Mouse (Mus musculus) forebrain, embryonic 13.5 days (tissue): ENCODE data around the gene Nacc2. TPM values are rescaled to one million over a fixed set of nuclear protein-coding genes. Genes with fewer than 3 reads are reported as not detected.
A peak's percentile ranks its signal among the peaks of the same experiment; 100 is the strongest.

Source experiments
- ATAC-seq: fragments of 200-750 bp; cut with Nextera tagmentation; 2 replicates; pipeline ENCODE4 v1.8.0; 2017
- H3K27ac ChIP-seq: fragments of 300-500 bp; sonication (generic); 2 replicates; pipeline ENCODE4 v1.5.1; 2015; ENCODE audit warnings: inconsistent platforms, mild to moderate bottlenecking, moderate library complexity
- H3K27me3 ChIP-seq: fragments of 300-500 bp; sonication (generic); 2 replicates; pipeline ENCODE4 v1.6.1; 2015; ENCODE audit warnings: mild to moderate bottlenecking, inconsistent platforms
- H3K36me3 ChIP-seq: fragments of 300-500 bp; sonication (generic); 2 replicates; pipeline ENCODE4 v1.6.1; 2015; ENCODE audit warnings: mild to moderate bottlenecking, inconsistent platforms; ENCODE audit not compliant: poor library complexity, severe bottlenecking
- H3K4me1 ChIP-seq: fragments of 300-500 bp; sonication (generic); 2 replicates; pipeline ENCODE4 v1.6.1; 2015; ENCODE audit warnings: inconsistent platforms
- H3K4me2 ChIP-seq: fragments of 300-500 bp; sonication (generic); 2 replicates; pipeline ENCODE4 v1.6.1; 2015; ENCODE audit warnings: inconsistent platforms, mild to moderate bottlenecking, moderate library complexity
- H3K4me3 ChIP-seq: fragments of 300-500 bp; sonication (generic); 2 replicates; pipeline ENCODE4 v1.5.1; 2015; ENCODE audit warnings: mild to moderate bottlenecking, inconsistent platforms
- H3K9ac ChIP-seq: fragments of 300-500 bp; sonication (generic); 2 replicates; pipeline ENCODE4 v1.6.1; 2015; ENCODE audit warnings: mild to moderate bottlenecking, inconsistent platforms
- H3K9me3 ChIP-seq: fragments of 300-500 bp; sonication (generic); replicated peaks from 2 replicates; pipeline ENCODE4 v1.6.1; 2016; ENCODE audit warnings: inconsistent platforms
- WGBS: fragments of 180-500 bp; shearing (Covaris S2); methylation state at CpG from one replicate; pipeline ENCODE4 v1.1.7; 2015; 5-methylcytosine and 5-hydroxymethylcytosine counted together
- polyA plus RNA-seq: library from polyadenylated mRNA; unstranded; fragments of >200 nt; fragmentation: Nextera tagmentation; extraction: Ambion mirVana; gene quantifications from 2 replicates; pipeline ENCODE4 v1.2.1, GENCODE M21; 2015

Gene Nacc2
- polyA plus RNA-seq, 1 experiment from 2014 or later: 9.4 TPM

- peak overlapping the region; percentile 60; the same call in 1 of the 2 replicates for H3K4me3 ChIP-seq
- no peak overlapping the region for H3K27ac ChIP-seq
- peak overlapping the region; percentile 79 for H3K9ac ChIP-seq
- H3K9me3 ChIP-seq: no peaks in the 10 kb centered on the region
- peak overlapping the region; percentile 92 for H3K4me2 ChIP-seq
- no peaks in the 10 kb centered on the region for H3K27me3 ChIP-seq
- ATAC-seq: no peak
- WGBS: 83% methylated on average over 31 of the region's 31 CpGs
- H3K4me1 ChIP-seq: peaks cover 26% of the 10 kb centered on the region
- H3K36me3 ChIP-seq: peaks cover 15% of the 10 kb centered on the region
These were observed 15.4 kb upstream of the Nacc2 start for GRCm38 (mm10) chr2:26138252-26139033.

- Histone ChIP-seq H3K27me3 (no peaks in the 10 kb centered on the region), H3K4me2 (no peak overlapping the region), H3K27ac (no peak overlapping the region), H3K9ac (no peak overlapping the region), H3K4me1 (peaks cover 37% of the 10 kb centered on the region), H3K9me3 (no peaks in the 10 kb centered on the region), H3K36me3 (peaks cover 15% of the 10 kb centered on the region), H3K4me3 (no peak overlapping the region)
- no peak for ATAC-seq
- 92% methylated on average over 2 of the region's 2 CpGs for WGBS
These were observed 11.6 kb upstream of the Nacc2 start for GRCm38 (mm10) chr2:26134591-26134990.

GRCm38 (mm10) chr2:26132628-26133551 lies 9.9 kb upstream of the Nacc2 start:
- no peaks in the 10 kb centered on the region for H3K27me3 ChIP-seq
- 5% methylated on average over 25 of the region's 25 CpGs for WGBS
- peak overlapping the region; percentile 34 for H3K4me3 ChIP-seq
- H3K4me2 ChIP-seq: peak overlapping the region; percentile 65
- H3K36me3 ChIP-seq: peaks cover 10% of the 10 kb centered on the region
- H3K9me3 ChIP-seq: no peaks in the 10 kb centered on the region
- H3K27ac ChIP-seq: peak overlapping the region; percentile 94
- H3K9ac ChIP-seq: peak overlapping the region; percentile 61
- peaks cover 24% of the 10 kb centered on the region for H3K4me1 ChIP-seq
- ATAC-seq: peak; percentile 83

- no peak overlapping the region for H3K9ac ChIP-seq
- peaks cover 24% of the 10 kb centered on the region for H3K4me1 ChIP-seq
- no peaks in the 10 kb centered on the region for H3K27me3 ChIP-seq
- H3K27ac ChIP-seq: no peak overlapping the region
- H3K36me3 ChIP-seq: no peaks in the 10 kb centered on the region
- H3K4me2 ChIP-seq: no peak overlapping the region
- 75% methylated on average over 2 of the region's 2 CpGs for WGBS
- H3K4me3 ChIP-seq: no peak overlapping the region
- no peaks in the 10 kb centered on the region for H3K9me3 ChIP-seq
- no peak for ATAC-seq
These were observed 8.3 kb upstream of the Nacc2 start for GRCm38 (mm10) chr2:26131327-26131726.

- 18% methylated on average over 3 of the region's 3 CpGs for WGBS
- Histone ChIP-seq H3K4me1 (peaks cover 24% of the 10 kb centered on the region), H3K9ac (no peak overlapping the region), H3K4me2 (no peak overlapping the region), H3K4me3 (no peak overlapping the region), H3K27me3 (no peaks in the 10 kb centered on the region), H3K27ac (no peak overlapping the region), H3K9me3 (no peaks in the 10 kb centered on the region), H3K36me3 (no peaks in the 10 kb centered on the region)
- ATAC-seq: no peak
These were observed 6.9 kb upstream of the Nacc2 start for GRCm38 (mm10) chr2:26129962-26130361.

- 97% methylated on average over 2 of the region's 2 CpGs for WGBS
- H3K9ac ChIP-seq: no peak overlapping the region
- no peak overlapping the region for H3K4me3 ChIP-seq
- H3K27ac ChIP-seq: no peak overlapping the region
- peaks cover 4% of the 10 kb centered on the region; the same call in 1 of the 2 replicates for H3K27me3 ChIP-seq
- no peaks in the 10 kb centered on the region for H3K9me3 ChIP-seq
- H3K36me3 ChIP-seq: no peaks in the 10 kb centered on the region
- ATAC-seq: no peak
- no peak overlapping the region for H3K4me2 ChIP-seq
- peaks cover 24% of the 10 kb centered on the region for H3K4me1 ChIP-seq
These were observed 6.3 kb upstream of the Nacc2 start for GRCm38 (mm10) chr2:26129346-26129745.

GRCm38 (mm10) chr2:26122171-26123078 lies 595 bp downstream of the Nacc2 start:
- peak; percentile 38; the same call in 1 of the 2 replicates for ATAC-seq
- Histone ChIP-seq H3K4me2 (peak overlapping the region; percentile 95), H3K4me3 (peak overlapping the region; percentile 68), H3K9ac (peak overlapping the region; percentile 69), H3K4me1 (peaks cover 22% of the 10 kb centered on the region), H3K27ac (no peak overlapping the region), H3K27me3 (peaks cover 53% of the 10 kb centered on the region), H3K36me3 (no peaks in the 10 kb centered on the region), H3K9me3 (no peaks in the 10 kb centered on the region)
- under 1% methylated on average over 78 of the region's 109 CpGs for WGBS

GRCm38 (mm10) chr2:26121541-26122083 lies 1.4 kb downstream of the Nacc2 start:
- no peaks in the 10 kb centered on the region for H3K36me3 ChIP-seq
- peaks cover 22% of the 10 kb centered on the region for H3K4me1 ChIP-seq
- peaks cover 53% of the 10 kb centered on the region for H3K27me3 ChIP-seq
- WGBS: 22% methylated on average over 17 of the region's 17 CpGs
- ATAC-seq: no peak
- peak overlapping the region; percentile 68 for H3K4me3 ChIP-seq
- H3K4me2 ChIP-seq: peak overlapping the region; percentile 95
- no peak overlapping the region for H3K27ac ChIP-seq
- H3K9me3 ChIP-seq: no peaks in the 10 kb centered on the region
- H3K9ac ChIP-seq: peak overlapping the region; percentile 69; the same call in 1 of the 2 replicates

- Histone ChIP-seq H3K9ac (no peak overlapping the region), H3K4me3 (no peak overlapping the region), H3K27me3 (peaks cover 60% of the 10 kb centered on the region), H3K4me2 (no peak overlapping the region), H3K27ac (no peak overlapping the region), H3K36me3 (no peaks in the 10 kb centered on the region), H3K4me1 (peaks cover 22% of the 10 kb centered on the region), H3K9me3 (no peaks in the 10 kb centered on the region)
- ATAC-seq: no peak
- WGBS: 83% methylated on average over 2 of the region's 2 CpGs
These were observed 3.4 kb downstream of the Nacc2 start for GRCm38 (mm10) chr2:26119626-26120025.

- Histone ChIP-seq H3K4me1 (peaks cover 22% of the 10 kb centered on the region), H3K9me3 (no peaks in the 10 kb centered on the region), H3K36me3 (no peaks in the 10 kb centered on the region), H3K9ac (no peak overlapping the region), H3K4me3 (no peak overlapping the region), H3K4me2 (no peak overlapping the region), H3K27me3 (peaks cover 56% of the 10 kb centered on the region), H3K27ac (no peak overlapping the region)
- no peak for ATAC-seq
- 19% methylated on average over 2 of the region's 2 CpGs for WGBS
These were observed 3.8 kb downstream of the Nacc2 start for GRCm38 (mm10) chr2:26119310-26119592.

- ATAC-seq: no peak
- Histone ChIP-seq H3K4me1 (peaks cover 22% of the 10 kb centered on the region), H3K9me3 (no peaks in the 10 kb centered on the region), H3K27ac (no peak overlapping the region), H3K4me2 (no peak overlapping the region), H3K4me3 (no peak overlapping the region), H3K9ac (no peak overlapping the region), H3K36me3 (no peaks in the 10 kb centered on the region), H3K27me3 (peaks cover 51% of the 10 kb centered on the region)
- WGBS: 40% methylated on average over 4 of the region's 4 CpGs
These were observed 4.3 kb downstream of the Nacc2 start for GRCm38 (mm10) chr2:26118584-26119309.
